Mouse (Mus musculus): Measurements from ENCODE around the gene Rin1. TPM values are rescaled to one million over a fixed set of nuclear protein-coding genes. Genes with fewer than 3 reads are reported as not detected.
A peak's percentile ranks its signal among the peaks of the same experiment; 100 is the strongest.

Gene Rin1
- polyA plus RNA-seq, 1 experiment = 1.0 TPM

- Histone ChIP-seq H3K4me3 (ENCODE audit: insufficient read depth, low read length) (no peak within 1 kb of the TSS), H3K4me1 (ENCODE audit: control insufficient read depth, insufficient read depth, low read length) (peaks cover 17% of the 10 kb centered on the region), H3K27ac (ENCODE audit: insufficient read depth, low read depth, low read length) (no peak within 1 kb of the TSS)
- TF ChIP-seq POLR2A (IDR thresholded peaks at IDR 0.05; ENCODE audit: borderline replicate concordance, low read depth, low read length) = no peak
- TF ChIP-seq CTCF (IDR thresholded peaks at IDR 0.05; ENCODE audit: low read depth, low read length) = no peak
Measured at GRCm38 (mm10) chr19:5098363-5099143, 48.3 kb downstream of the Rin1 start, which contains the start of gene Cnih2. Cnih2 (minus strand) TSS chr19:5098521.

- peak overlapping the region; percentile 97 for H3K27ac ChIP-seq (ENCODE audit: insufficient read depth, low read depth, low read length)
- H3K4me1 ChIP-seq (ENCODE audit: control insufficient read depth, insufficient read depth, low read length) = peaks cover 28% of the 10 kb centered on the region
Measured at GRCm38 (mm10) chr19:5106074-5106473, 55.8 kb downstream of the Rin1 start.

More at GRCm38 (mm10) chr19:5106074-5106473, 55.8 kb downstream of the Rin1 start:
- peak overlapping the region; percentile 89 for H3K4me3 ChIP-seq (ENCODE audit: insufficient read depth, low read length)
- TF ChIP-seq POLR2A (IDR thresholded peaks at IDR 0.05; ENCODE audit: borderline replicate concordance, low read depth, low read length) (no peak), CTCF (IDR thresholded peaks at IDR 0.05; ENCODE audit: low read depth, low read length) (no peak)

Other genes starting within 250 kb of the Rin1 start
- 9.0 and 22.6 TPM in 2 replicates for gene Gm21992, start 238.9 kb upstream of the Rin1 start, polyA plus RNA-seq (2012; ENCODE audit: insufficient read depth, insufficient read length, missing spikeins)
- gene Rbm14, start 238.8 kb upstream of the Rin1 start, polyA plus RNA-seq (2012; ENCODE audit: insufficient read depth, insufficient read length, missing spikeins) = 21.0 and 22.9 TPM in 2 replicates
- gene Ccs, start 211.1 kb upstream of the Rin1 start, polyA plus RNA-seq (2012; ENCODE audit: insufficient read depth, insufficient read length, missing spikeins) = 42.5 and 42.8 TPM in 2 replicates
- gene Ccdc87, start 211.1 kb upstream of the Rin1 start, polyA plus RNA-seq (2012; ENCODE audit: insufficient read depth, insufficient read length, missing spikeins) = not detected in 2 replicates
- 23.6 and 29.5 TPM in 2 replicates for gene Ctsf, start 195.4 kb upstream of the Rin1 start, polyA plus RNA-seq (2012; ENCODE audit: insufficient read depth, insufficient read length, missing spikeins)
- gene Actn3, start 172.6 kb upstream of the Rin1 start, polyA plus RNA-seq (2012; ENCODE audit: insufficient read depth, insufficient read length, missing spikeins) = 0.56 TPM in 1 of 2 replicates, not detected in the other
- gene Zdhhc24, start 171.8 kb upstream of the Rin1 start, polyA plus RNA-seq (2012; ENCODE audit: insufficient read depth, insufficient read length, missing spikeins) = 12.0 and 14.2 TPM in 2 replicates
- gene Bbs1, start 143.9 kb upstream of the Rin1 start, polyA plus RNA-seq (2012; ENCODE audit: insufficient read depth, insufficient read length, missing spikeins) = 2.0 and 3.0 TPM in 2 replicates
- gene Dpp3, start 122.2 kb upstream of the Rin1 start, polyA plus RNA-seq (2012; ENCODE audit: insufficient read depth, insufficient read length, missing spikeins) = 39.7 and 62.7 TPM in 2 replicates
- 4.6 and 5.4 TPM in 2 replicates for gene Peli3, start 107.4 kb upstream of the Rin1 start, polyA plus RNA-seq (2012; ENCODE audit: insufficient read depth, insufficient read length, missing spikeins)
- gene Mrpl11, start 88.3 kb upstream of the Rin1 start, polyA plus RNA-seq (2012; ENCODE audit: insufficient read depth, insufficient read length, missing spikeins) = 45.6 and 53.2 TPM in 2 replicates
- gene Npas4, start 60.2 kb upstream of the Rin1 start, polyA plus RNA-seq (2012; ENCODE audit: insufficient read depth, insufficient read length, missing spikeins) = 1.3 and 1.6 TPM in 2 replicates
- 0.91 and 1.2 TPM in 2 replicates for gene Slc29a2, start 26.6 kb upstream of the Rin1 start, polyA plus RNA-seq (2012; ENCODE audit: insufficient read depth, insufficient read length, missing spikeins)
- gene B4gat1, start 11.7 kb upstream of the Rin1 start, polyA plus RNA-seq (2012; ENCODE audit: insufficient read depth, insufficient read length, missing spikeins) = 23.3 and 30.4 TPM in 2 replicates
- gene AC124502.3, start 11.6 kb upstream of the Rin1 start, polyA plus RNA-seq (2012; ENCODE audit: insufficient read depth, insufficient read length, missing spikeins) = 1.6 and 2.2 TPM in 2 replicates
- 58.2 and 63.1 TPM in 2 replicates for gene Brms1, start 9.1 kb upstream of the Rin1 start, polyA plus RNA-seq (2012; ENCODE audit: insufficient read depth, insufficient read length, missing spikeins)
- gene Cd248, start 17.6 kb downstream of the Rin1 start, polyA plus RNA-seq (2012; ENCODE audit: insufficient read depth, insufficient read length, missing spikeins) = 0.31 and 0.35 TPM in 2 replicates
- gene Tmem151a, start 35.0 kb downstream of the Rin1 start, polyA plus RNA-seq (2012; ENCODE audit: insufficient read depth, insufficient read length, missing spikeins) = not detected in 2 replicates
- 33.2 and 34.1 TPM in 2 replicates for gene Yif1a, start 38.1 kb downstream of the Rin1 start, polyA plus RNA-seq (2012; ENCODE audit: insufficient read depth, insufficient read length, missing spikeins)
- not detected in 2 replicates for gene Cnih2, start 48.0 kb downstream of the Rin1 start, polyA plus RNA-seq (2012; ENCODE audit: insufficient read depth, insufficient read length, missing spikeins)
- 120 and 142 TPM in 2 replicates for gene Rab1b, start 56.6 kb downstream of the Rin1 start, polyA plus RNA-seq (2012; ENCODE audit: insufficient read depth, insufficient read length, missing spikeins)
- gene Klc2, start 68.1 kb downstream of the Rin1 start, polyA plus RNA-seq (2012; ENCODE audit: insufficient read depth, insufficient read length, missing spikeins) = 13.8 and 14.8 TPM in 2 replicates
- gene Pacs1, start 222.6 kb downstream of the Rin1 start, polyA plus RNA-seq (2012; ENCODE audit: insufficient read depth, insufficient read length, missing spikeins) = 25.2 and 32.7 TPM in 2 replicates
- 141 and 143 TPM in 2 replicates for gene Sf3b2, start 245.0 kb downstream of the Rin1 start, polyA plus RNA-seq (2012; ENCODE audit: insufficient read depth, insufficient read length, missing spikeins)
- not detected in 2 replicates for gene Gal3st3, start 247.8 kb downstream of the Rin1 start, polyA plus RNA-seq (2012; ENCODE audit: insufficient read depth, insufficient read length, missing spikeins)